Mouse (Mus musculus) kidney, adult 11 months (tissue): ENCODE results near the gene Gjc2.

Experiments
- DNase-seq: peaks from one replicate; pipeline ENCODE4 v3.0.0; 2022

Gene Gjc2

GRCm38 (mm10) chr11:59202081-59202995, 19.3 kb upstream of the Gjc2 start, which contains the start of gene Mrpl55:
Mrpl55 (plus strand) TSS chr11:59202486.
- peak; percentile 89 for DNase-seq

- no peak for DNase-seq
These were observed 18.4 kb upstream of the Gjc2 start for GRCm38 (mm10) chr11:59201216-59202002.

GRCm38 (mm10) chr11:59196230-59196629, 13.2 kb upstream of the Gjc2 start:
- no peak for DNase-seq

DNA sequence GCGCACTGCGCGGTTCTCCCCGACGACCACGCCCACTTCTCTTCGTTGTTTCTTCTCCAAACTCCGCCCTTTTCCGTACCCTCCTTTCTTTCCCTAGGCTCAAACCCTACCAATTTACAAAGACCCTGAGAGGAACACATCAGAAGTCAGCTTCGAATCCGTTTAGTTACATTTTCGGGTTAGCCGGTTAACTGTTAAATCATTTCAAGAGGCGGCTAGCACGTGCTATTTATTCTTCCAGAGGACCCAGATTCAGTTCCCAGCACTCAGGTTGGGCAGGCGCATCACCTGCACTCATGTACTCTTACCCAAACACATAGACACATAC, 9.0 kb upstream of the Gjc2 start, which contains the start of gene Guk1:
Gene Guk1, minus strand, starts transcription at position 154 of the 328 bp plus-strand sequence.
- no peak for DNase-seq

DNA sequence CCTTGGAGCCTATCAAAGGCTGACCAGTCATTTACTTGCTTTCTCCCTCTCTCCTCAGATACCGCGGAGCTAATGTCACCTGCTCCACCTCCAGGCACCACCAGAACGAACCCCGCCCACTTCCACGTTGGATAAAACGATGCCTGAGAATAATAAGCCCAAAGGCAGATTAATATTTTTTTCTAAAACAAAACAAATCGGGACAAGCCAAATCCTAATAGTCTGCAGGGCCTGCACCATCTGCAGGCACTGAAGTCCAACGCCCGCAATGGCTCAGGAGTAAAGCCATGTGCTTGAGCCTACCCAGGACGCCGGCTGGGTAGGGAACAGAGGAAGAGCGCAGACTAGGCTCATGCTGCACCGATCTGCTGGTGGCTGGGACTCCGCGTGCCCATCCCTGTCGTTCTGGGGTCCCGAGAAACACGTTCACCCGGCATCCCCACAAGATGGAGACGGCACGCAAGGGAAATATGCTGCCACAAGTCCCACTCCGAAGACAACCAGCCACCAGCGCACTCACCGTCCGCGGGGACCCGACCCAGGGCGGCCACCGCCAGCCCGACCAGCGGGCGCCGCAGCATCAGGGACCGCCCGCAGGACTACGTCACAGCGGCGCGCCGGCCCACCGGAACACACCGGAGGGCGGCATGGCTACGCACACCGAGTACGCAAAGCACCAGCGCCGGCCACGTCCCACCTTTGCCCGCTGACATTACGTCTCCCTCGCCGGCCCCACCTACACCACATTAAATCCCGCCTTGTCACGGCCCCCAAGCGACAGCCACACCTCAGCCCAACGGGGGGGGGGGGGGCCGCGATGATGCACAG, 8.4 kb upstream of the Gjc2 start:
- peak; percentile 94 for DNase-seq

- no peak for DNase-seq
These were observed 4.7 kb upstream of the Gjc2 start for GRCm38 (mm10) chr11:59187706-59188105.

DNA sequence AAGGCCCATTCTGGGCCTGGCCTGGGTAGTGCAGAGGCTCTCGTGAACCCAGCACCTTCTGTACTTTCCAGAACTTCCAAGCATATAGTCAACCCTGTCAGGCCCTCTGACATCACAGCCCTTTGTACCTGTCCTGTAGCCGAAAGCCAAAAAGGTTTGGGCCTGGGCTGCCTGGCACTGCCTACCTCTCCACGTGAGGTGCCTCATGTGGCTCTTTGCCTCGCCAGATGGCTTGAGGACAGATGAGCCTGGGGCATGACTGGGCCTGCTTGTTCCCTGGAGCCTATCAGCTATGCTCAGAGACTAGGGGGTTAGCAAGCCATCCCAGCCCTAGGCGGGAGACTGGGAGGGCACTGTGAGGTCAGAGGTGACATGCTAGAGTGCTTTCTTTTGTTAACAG, 2.5 kb upstream of the Gjc2 start:
- DNase-seq: no peak

- DNase-seq: peak; percentile 59
These were observed 808 bp upstream of the Gjc2 start for GRCm38 (mm10) chr11:59183821-59184220.

DNA sequence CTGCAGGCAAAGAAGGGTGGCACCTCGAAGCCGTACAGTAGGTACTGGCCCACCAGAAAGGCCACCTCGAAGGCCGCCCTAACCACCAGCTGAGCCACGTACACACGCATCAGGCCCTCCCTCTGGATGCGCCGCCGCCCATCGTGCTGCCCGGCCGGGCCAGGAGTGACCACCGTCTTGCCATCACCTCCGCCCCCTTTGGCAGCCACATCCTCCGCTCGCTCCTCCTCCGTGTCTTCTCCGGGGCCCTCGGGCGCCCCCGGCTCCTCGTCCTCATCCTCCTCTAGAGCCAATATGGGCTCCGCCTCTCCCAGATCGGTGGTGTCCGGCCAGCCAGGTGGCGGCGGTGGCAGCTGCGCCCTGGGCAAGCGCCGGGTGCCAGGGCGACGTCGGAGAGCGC, 6.1 kb downstream of the Gjc2 start:
- DNase-seq: no peak

- no peak for DNase-seq
These were observed 6.5 kb downstream of the Gjc2 start for GRCm38 (mm10) chr11:59176475-59176874.

DNA sequence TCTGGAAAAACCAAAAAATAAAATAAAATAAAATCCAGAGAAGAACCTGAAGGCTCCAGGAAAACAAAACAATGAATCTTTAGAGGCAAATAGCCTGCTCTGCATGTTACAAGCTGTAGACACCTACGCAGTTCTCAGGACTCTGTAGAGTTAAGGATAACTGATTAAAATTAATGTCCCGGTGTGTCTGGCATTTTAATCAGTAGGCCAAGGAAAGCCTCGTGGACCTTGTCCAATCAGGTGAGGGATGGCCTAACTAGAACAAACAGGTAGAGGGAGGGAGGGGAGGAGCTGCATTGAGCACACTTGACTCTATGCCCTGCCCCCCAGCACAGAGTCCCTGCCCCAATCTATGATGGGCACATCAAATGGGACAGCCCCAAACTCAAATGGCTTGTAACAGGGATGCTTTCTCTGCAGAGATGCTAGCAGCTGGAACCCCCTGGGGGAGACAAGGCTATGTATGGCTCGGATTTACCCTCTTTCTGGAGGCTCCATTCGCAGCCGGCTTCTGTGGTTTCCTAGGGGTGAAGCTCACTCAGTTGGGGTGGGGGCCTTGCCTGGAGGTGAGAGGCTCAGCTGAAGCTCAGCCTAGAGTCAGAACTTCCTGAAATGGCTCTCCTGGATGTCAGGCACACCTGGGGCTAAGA, 8.7 kb downstream of the Gjc2 start:
- DNase-seq: no peak

DNA sequence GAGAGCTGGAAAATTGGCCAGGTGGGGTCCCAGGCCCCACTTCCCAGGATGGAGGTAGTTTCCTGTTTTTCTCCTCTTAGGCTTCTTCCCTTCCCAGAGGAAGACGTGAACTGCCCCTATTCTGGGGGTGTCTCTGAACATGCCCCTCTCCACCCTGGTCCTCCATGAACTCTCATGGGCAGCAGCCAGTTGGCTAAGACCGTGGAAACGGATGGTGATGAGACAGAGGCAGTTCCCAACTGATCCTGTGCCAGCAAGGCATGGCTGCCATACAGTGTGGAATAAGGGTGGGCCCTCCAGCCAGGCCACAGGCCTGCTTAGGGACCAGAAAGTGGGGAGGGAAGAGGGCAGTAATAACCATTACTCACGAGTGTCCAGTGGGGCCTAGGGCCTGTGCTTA, 12.5 kb downstream of the Gjc2 start:
- DNase-seq: no peak

- DNase-seq: no peak
These were observed 13.2 kb downstream of the Gjc2 start for GRCm38 (mm10) chr11:59169807-59170206.

DNA sequence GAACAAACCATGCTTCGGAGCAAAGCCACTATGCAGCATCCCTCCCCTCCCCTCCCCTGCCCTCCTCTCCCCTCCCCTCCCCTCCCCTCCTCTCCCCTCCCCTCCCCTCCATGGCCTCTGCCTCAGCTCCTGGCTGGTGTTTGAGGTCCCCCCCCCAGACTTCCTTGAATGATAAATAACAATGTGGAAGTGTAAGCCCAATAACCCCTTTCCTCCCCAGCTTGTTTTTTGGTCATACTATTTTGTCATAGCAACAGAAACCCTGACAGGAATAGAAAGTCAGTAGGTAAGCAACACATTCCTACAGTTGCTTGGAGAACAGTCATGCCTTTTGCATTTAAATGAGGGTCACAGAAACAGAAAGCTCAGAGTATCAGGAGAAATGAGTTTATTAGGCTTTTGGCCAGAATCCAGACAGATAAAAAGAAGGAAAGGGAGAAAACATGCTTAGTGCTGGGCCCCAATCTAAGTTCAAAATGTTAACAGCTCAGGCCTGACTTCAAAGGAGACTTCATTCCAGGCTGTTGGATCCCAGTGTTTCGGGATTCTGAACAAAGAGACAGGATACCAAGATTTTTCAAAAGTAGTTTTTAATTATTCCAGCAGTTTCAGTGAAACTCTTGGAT, 17.3 kb downstream of the Gjc2 start:
- no peak for DNase-seq

GRCm38 (mm10) chr11:59164384-59164783, 18.6 kb downstream of the Gjc2 start:
- no peak for DNase-seq

GRCm38 (mm10) chr11:59163255-59164236, 19.5 kb downstream of the Gjc2 start, which contains the start of gene Iba57:
Iba57 (minus strand) TSS chr11:59163739.
- DNase-seq: peak; percentile 100

- no peak for DNase-seq
These were observed 20.4 kb downstream of the Gjc2 start for GRCm38 (mm10) chr11:59162443-59163254.

DNA sequence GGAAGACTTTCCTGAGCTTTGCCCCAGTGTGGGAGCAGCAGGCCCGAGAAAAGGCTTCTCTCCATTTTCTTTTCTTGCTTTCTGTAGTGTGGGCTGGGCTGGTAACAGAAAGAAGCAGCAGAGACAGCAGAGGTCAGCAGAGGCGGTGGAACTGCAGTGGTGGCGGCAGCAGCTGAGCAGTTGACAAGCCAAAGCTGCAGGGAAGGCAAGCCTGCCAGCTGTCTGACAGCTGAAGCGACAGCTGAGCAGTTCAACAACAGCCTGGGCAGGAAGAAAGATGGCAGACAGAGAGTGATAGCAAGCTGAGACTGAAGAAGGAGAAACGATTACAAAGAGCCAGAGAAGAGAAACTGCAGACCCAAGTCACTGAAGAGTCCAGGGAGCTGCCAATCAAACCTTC, 21.6 kb downstream of the Gjc2 start:
- no peak for DNase-seq

- DNase-seq: no peak
These were observed 23.5 kb downstream of the Gjc2 start for GRCm38 (mm10) chr11:59159558-59159957.

DNA sequence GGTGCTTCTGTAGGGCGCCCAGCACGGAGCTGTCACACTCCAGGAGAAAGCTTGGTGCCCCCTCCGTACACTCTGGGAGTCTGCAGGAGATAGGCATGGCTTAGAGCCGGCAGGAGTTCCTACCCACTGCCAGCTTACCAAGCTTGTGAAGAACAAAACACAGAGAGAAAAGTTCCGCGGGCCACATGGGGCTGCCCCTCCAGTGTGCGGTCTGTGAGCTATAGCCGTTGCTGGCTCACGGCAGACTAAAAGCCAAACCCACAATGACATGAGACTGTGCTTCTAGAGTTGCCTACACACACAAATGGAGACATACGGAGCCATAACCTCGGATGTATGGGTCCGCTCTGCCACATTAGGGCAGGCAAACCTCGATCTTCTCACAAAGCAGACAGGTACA, 23.9 kb downstream of the Gjc2 start:
- no peak for DNase-seq
